Mouse (Mus musculus) G1E (cell line): ENCODE results near the gene Lhfpl3.

Experiments used
- CTCF ChIP-seq: IDR thresholded peaks from 2 replicates; pipeline ENCODE4 v1.5.1; 2012; ENCODE audit warnings: low read depth, low read length, inconsistent platforms, mixed read lengths
- GATA1 ChIP-seq: IDR thresholded peaks from 2 replicates; pipeline ENCODE4 v1.6.1; 2012; ENCODE audit warnings: borderline replicate concordance, low read length, inconsistent platforms, mixed read lengths
- POLR2AphosphoS5 ChIP-seq: IDR thresholded peaks from 2 replicates; pipeline ENCODE4 v1.6.1; 2012; ENCODE audit warnings: low read depth, low read length, inconsistent platforms; ENCODE audit not compliant: insufficient replicate concordance

DNA sequence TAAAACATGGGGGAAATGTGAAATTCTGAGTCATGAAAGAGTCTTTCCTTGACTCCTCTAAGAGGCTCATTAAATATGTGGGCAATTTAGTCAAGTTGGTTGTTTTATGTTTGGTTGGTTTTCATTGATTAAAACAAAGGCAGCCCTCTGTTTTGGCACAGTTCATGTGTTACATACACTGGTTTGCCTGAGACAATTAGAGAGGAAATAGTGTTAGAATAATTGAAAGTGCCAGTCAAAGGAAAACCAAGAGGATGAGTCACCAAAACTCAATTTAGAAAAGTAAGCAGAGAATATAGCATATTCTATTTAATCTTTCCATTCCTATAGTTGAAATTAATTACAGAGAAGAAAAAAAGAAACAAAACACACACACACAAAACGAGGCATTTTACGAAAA lies 240.9 kb downstream of the Lhfpl3 start:
- TF ChIP-seq CTCF (no peak), POLR2AphosphoS5 (no peak), GATA1 (no peak)
